Mouse (Mus musculus): ENCODE results near the gene Piezo1.

- TF ChIP-seq CTCF (conservative IDR thresholded peaks at IDR 0.05 in 1 of 2, IDR thresholded peaks at IDR 0.05 in 1 of 2; ENCODE audit: low read depth in 2 of 2, low read length in 2 of 2) (no peak), EP300 (IDR thresholded peaks at IDR 0.05; ENCODE audit: low read length) (no peak), POLR2A (IDR thresholded peaks at IDR 0.05; ENCODE audit: low read depth, low read length) (no peak), JUN (IDR thresholded peaks at IDR 0.05; ENCODE audit: insufficient read depth, low read depth, low read length) (no peak), E2F4 (IDR thresholded peaks at IDR 0.05; ENCODE audit: insufficient replicate concordance, low read depth, low read length) (no peak), MYC (IDR thresholded peaks at IDR 0.05; ENCODE audit: low read depth, low read length) (no peak), GABPA (IDR thresholded peaks at IDR 0.05; ENCODE audit: insufficient replicate concordance, low read depth, low read length) (no peak), MXI1 (IDR thresholded peaks at IDR 0.05; ENCODE audit: low read depth, low read length) (no peak)
Measured at GRCm38 (mm10) chr8:122525004-122525403, 26.1 kb downstream of the Piezo1 start.
